Mouse (Mus musculus) kidney, embryonic 15.5 days (tissue): Measurements from ENCODE around the gene Ube2o. TPM values are rescaled to one million over a fixed set of nuclear protein-coding genes. Genes with fewer than 3 reads are reported as not detected.

ENCODE experiments used
- ATAC-seq: fragments of 200-750 bp; cut with Nextera tagmentation; replicated peaks from 2 replicates; pipeline ENCODE4 v1.8.0; 2017; ENCODE audit warnings: moderate TSS enrichment; ENCODE audit not compliant: low FRiP score
- H3K27ac ChIP-seq: fragments of 300-500 bp; sonication (generic); 2 replicates; pipeline ENCODE4 v1.5.1; 2015; ENCODE audit warnings: mild to moderate bottlenecking, inconsistent platforms
- H3K27me3 ChIP-seq: fragments of 300-500 bp; sonication (generic); 2 replicates; pipeline ENCODE4 v1.6.1; 2015; ENCODE audit warnings: inconsistent platforms
- H3K36me3 ChIP-seq: fragments of 300-500 bp; sonication (generic); 2 replicates; pipeline ENCODE4 v1.6.1; 2015; ENCODE audit warnings: inconsistent platforms
- H3K4me1 ChIP-seq: fragments of 300-500 bp; sonication (generic); 2 replicates; pipeline ENCODE4 v1.6.1; 2015; ENCODE audit warnings: inconsistent platforms
- H3K4me2 ChIP-seq: fragments of 300-500 bp; sonication (generic); 2 replicates; pipeline ENCODE4 v1.6.1; 2015; ENCODE audit warnings: moderate library complexity, mild to moderate bottlenecking, inconsistent platforms
- H3K4me3 ChIP-seq: fragments of 300-500 bp; sonication (generic); replicated peaks from 2 replicates; pipeline ENCODE4 v1.5.1; 2015; ENCODE audit warnings: mild to moderate bottlenecking, inconsistent platforms
- H3K9ac ChIP-seq: fragments of 300-500 bp; sonication (generic); 2 replicates; pipeline ENCODE4 v1.6.1; 2015; ENCODE audit warnings: mild to moderate bottlenecking, inconsistent platforms
- H3K9me3 ChIP-seq: fragments of 300-500 bp; sonication (generic); replicated peaks from 2 replicates; pipeline ENCODE4 v1.6.1; 2016; ENCODE audit warnings: inconsistent platforms
- WGBS: fragments of 180-500 bp; shearing (Covaris S2); methylation state at CpG from one replicate; pipeline ENCODE4 v1.1.7; 2015; ENCODE audit warnings: mixed read lengths; 5-methylcytosine and 5-hydroxymethylcytosine counted together
- polyA plus RNA-seq: library from polyadenylated mRNA; unstranded; fragments of >200 nt; fragmentation: Nextera tagmentation; extraction: Ambion mirVana; gene quantifications from 2 replicates; pipeline ENCODE4 v1.2.1, GENCODE M21; 2015

Gene Ube2o
- polyA plus RNA-seq, 1 experiment from 2014 or later: 7.3 TPM

GRCm38 (mm10) chr11:116589574-116589973 is 8.3 kb upstream of the Ube2o start:
- ATAC-seq: no peak
- H3K27ac ChIP-seq: no peak overlapping the region
- peaks cover 18% of the 10 kb centered on the region; the same call in 1 of the 2 replicates for H3K27me3 ChIP-seq
- H3K9ac ChIP-seq: no peak overlapping the region
- no peaks in the 10 kb centered on the region for H3K9me3 ChIP-seq
- no peak overlapping the region for H3K4me3 ChIP-seq
- no peaks in the 10 kb centered on the region for H3K36me3 ChIP-seq
- H3K4me2 ChIP-seq: no peak overlapping the region
- WGBS: 62% methylated on average over 8 of the region's 8 CpGs
- peaks cover 10% of the 10 kb centered on the region; the same call in 1 of the 2 replicates for H3K4me1 ChIP-seq

GRCm38 (mm10) chr11:116589020-116589531 is 7.8 kb upstream of the Ube2o start:
- ATAC-seq: no peak
- H3K9ac ChIP-seq: no peak overlapping the region
- H3K4me3 ChIP-seq: no peak overlapping the region
- H3K36me3 ChIP-seq: no peaks in the 10 kb centered on the region
- peaks cover 10% of the 10 kb centered on the region; the same call in 1 of the 2 replicates for H3K4me1 ChIP-seq
- no peaks in the 10 kb centered on the region for H3K9me3 ChIP-seq
- WGBS: 32% methylated on average over 14 of the region's 14 CpGs
- H3K27ac ChIP-seq: no peak overlapping the region
- H3K4me2 ChIP-seq: no peak overlapping the region
- peaks cover 18% of the 10 kb centered on the region; the same call in 1 of the 2 replicates for H3K27me3 ChIP-seq

- H3K27ac ChIP-seq: no peak overlapping the region
- H3K4me1 ChIP-seq: peaks cover 10% of the 10 kb centered on the region; the same call in 1 of the 2 replicates
- no peaks in the 10 kb centered on the region for H3K9me3 ChIP-seq
- H3K4me3 ChIP-seq: no peak overlapping the region
- H3K9ac ChIP-seq: no peak overlapping the region
- H3K36me3 ChIP-seq: no peaks in the 10 kb centered on the region
- 21% methylated on average over 23 of the region's 23 CpGs for WGBS
- peak overlapping the region; percentile 46 for H3K4me2 ChIP-seq
- peak; percentile 70 for ATAC-seq
- peaks cover 18% of the 10 kb centered on the region; the same call in 1 of the 2 replicates for H3K27me3 ChIP-seq
Measured at GRCm38 (mm10) chr11:116586801-116587631, 5.8 kb upstream of the Ube2o start.

GRCm38 (mm10) chr11:116586310-116586709 is 5.1 kb upstream of the Ube2o start, which contains the start of gene Aanat:
Gene Aanat (plus strand): TSS chr11:116586432.
- Histone ChIP-seq H3K9ac (no peak within 1 kb of the TSS), H3K27me3 (peaks cover 18% of the 10 kb centered on the region; the same call in 1 of the 2 replicates), H3K27ac (no peak within 1 kb of the TSS), H3K4me3 (no peak within 1 kb of the TSS), H3K4me2 (peak within 1 kb of the TSS; percentile 46), H3K4me1 (peaks cover 13% of the 10 kb centered on the region; the same call in 1 of the 2 replicates), H3K36me3 (no peaks in the 10 kb centered on the region), H3K9me3 (no peaks in the 10 kb centered on the region)
- WGBS: 63% methylated on average over 5 of the region's 5 CpGs
- ATAC-seq: no peak

GRCm38 (mm10) chr11:116585682-116586081 is 4.4 kb upstream of the Ube2o start:
- WGBS: 69% methylated on average over 6 of the region's 6 CpGs
- H3K4me1 ChIP-seq: peaks cover 13% of the 10 kb centered on the region
- H3K4me3 ChIP-seq: no peak overlapping the region
- H3K9ac ChIP-seq: no peak overlapping the region
- no peak for ATAC-seq
- no peak overlapping the region for H3K27ac ChIP-seq
- peaks cover 18% of the 10 kb centered on the region; the same call in 1 of the 2 replicates for H3K27me3 ChIP-seq
- no peak overlapping the region for H3K4me2 ChIP-seq
- H3K36me3 ChIP-seq: no peaks in the 10 kb centered on the region
- H3K9me3 ChIP-seq: no peaks in the 10 kb centered on the region

GRCm38 (mm10) chr11:116580711-116581375 is 404 bp downstream of the Ube2o start:
- peak overlapping the region; percentile 75 for H3K27ac ChIP-seq
- H3K4me1 ChIP-seq: peaks cover 31% of the 10 kb centered on the region
- peak; percentile 78 for ATAC-seq
- no peaks in the 10 kb centered on the region for H3K9me3 ChIP-seq
- H3K9ac ChIP-seq: peak overlapping the region; percentile 92
- no peaks in the 10 kb centered on the region for H3K27me3 ChIP-seq
- under 1% methylated on average over 64 of the region's 91 CpGs for WGBS
- no peaks in the 10 kb centered on the region for H3K36me3 ChIP-seq
- H3K4me2 ChIP-seq: peak overlapping the region; percentile 88
- peak overlapping the region; percentile 99 for H3K4me3 ChIP-seq

- Histone ChIP-seq H3K4me2 (peak overlapping the region; percentile 88), H3K9ac (peak overlapping the region; percentile 92), H3K9me3 (no peaks in the 10 kb centered on the region), H3K4me1 (peaks cover 37% of the 10 kb centered on the region), H3K4me3 (peak overlapping the region; percentile 99), H3K36me3 (no peaks in the 10 kb centered on the region), H3K27me3 (no peaks in the 10 kb centered on the region), H3K27ac (no peak overlapping the region)
- 24% methylated on average over 10 of the region's 10 CpGs for WGBS
- no peak for ATAC-seq
Measured at GRCm38 (mm10) chr11:116580031-116580652, 1.1 kb downstream of the Ube2o start.

- WGBS: 95% methylated on average over 3 of the region's 3 CpGs
- Histone ChIP-seq H3K27ac (no peak overlapping the region), H3K9ac (no peak overlapping the region), H3K4me3 (no peak overlapping the region), H3K36me3 (no peaks in the 10 kb centered on the region), H3K4me2 (no peak overlapping the region), H3K27me3 (no peaks in the 10 kb centered on the region), H3K9me3 (no peaks in the 10 kb centered on the region), H3K4me1 (peaks cover 45% of the 10 kb centered on the region)
- ATAC-seq: no peak
Measured at GRCm38 (mm10) chr11:116579280-116579679, 2.0 kb downstream of the Ube2o start.

- WGBS: 73% methylated on average over 2 of the region's 2 CpGs
- Histone ChIP-seq H3K9ac (no peak overlapping the region), H3K27me3 (no peaks in the 10 kb centered on the region), H3K4me1 (peaks cover 64% of the 10 kb centered on the region), H3K4me3 (no peak overlapping the region), H3K36me3 (no peaks in the 10 kb centered on the region), H3K9me3 (no peaks in the 10 kb centered on the region), H3K4me2 (no peak overlapping the region), H3K27ac (no peak overlapping the region)
- ATAC-seq: no peak
Measured at GRCm38 (mm10) chr11:116575396-116575795, 5.9 kb downstream of the Ube2o start.

GRCm38 (mm10) chr11:116574982-116575381 is 6.3 kb downstream of the Ube2o start:
- Histone ChIP-seq H3K27ac (no peak overlapping the region), H3K4me1 (peaks cover 60% of the 10 kb centered on the region), H3K36me3 (no peaks in the 10 kb centered on the region), H3K4me3 (no peak overlapping the region), H3K27me3 (no peaks in the 10 kb centered on the region), H3K9ac (no peak overlapping the region), H3K9me3 (no peaks in the 10 kb centered on the region), H3K4me2 (no peak overlapping the region)
- 72% methylated on average over 6 of the region's 6 CpGs for WGBS
- no peak for ATAC-seq

GRCm38 (mm10) chr11:116574486-116574885 is 6.8 kb downstream of the Ube2o start:
- no peak overlapping the region for H3K9ac ChIP-seq
- H3K27ac ChIP-seq: no peak overlapping the region
- no peak for ATAC-seq
- WGBS: 65% methylated on average over 6 of the region's 6 CpGs
- no peaks in the 10 kb centered on the region for H3K9me3 ChIP-seq
- no peak overlapping the region for H3K4me2 ChIP-seq
- H3K27me3 ChIP-seq: no peaks in the 10 kb centered on the region
- no peaks in the 10 kb centered on the region for H3K36me3 ChIP-seq
- H3K4me1 ChIP-seq: peaks cover 57% of the 10 kb centered on the region
- no peak overlapping the region for H3K4me3 ChIP-seq
